Mouse (Mus musculus): ENCODE results near the gene Lypd1. TPM values are rescaled to one million over a fixed set of nuclear protein-coding genes. Genes with fewer than 3 reads are reported as not detected.

Gene Lypd1
- total RNA-seq (2014; rRNA removed) (94.9 and 102 TPM in 2 replicates), polyA plus RNA-seq (2015; fragmentation: Nextera tagmentation; extraction: Ambion mirVana) (90.6 and 90.7 TPM in 2 replicates)

- ATAC-seq, result peak; percentile 54
- Histone ChIP-seq H3K9ac (replicated peaks; ENCODE audit: low read length) (peak within 1 kb of the TSS; percentile 56), H3K9me3 (ENCODE audit: low read length) (no peaks in the 10 kb centered on the region), H3K27me3 (ENCODE audit: insufficient read depth, low read length) (no peaks in the 10 kb centered on the region; the same call in 1 of the 2 replicates), H3K27ac (peak within 1 kb of the TSS; percentile 64; the same call in 1 of the 2 replicates), H3K4me3 (ENCODE audit: low read length) (peak within 1 kb of the TSS; percentile 59), H3K36me3 (ENCODE audit: insufficient read depth, low read length) (no peaks in the 10 kb centered on the region), H3K4me1 (ENCODE audit: insufficient read depth, low read length) (0 out of 2 replicates have a peak, but pooled peaks cover 5% of the 10 kb centered on the region), H3K4me2 (ENCODE audit: low read depth, low read length) (peak within 1 kb of the TSS; percentile 99)
- WGBS, result 6% methylated on average over 30 of the region's 30 CpGs
- peak; percentile 8 for DNase-seq (ENCODE audit: low spot score)
- no peak for TF ChIP-seq CTCF (IDR thresholded peaks at IDR 0.05; ENCODE audit: low read depth)
Measured at GRCm38 (mm10) chr1:125912601-125913600, at the start of gene Lypd1. TSS of gene Lypd1 (minus strand) at chr1:125913101.

- Histone ChIP-seq H3K4me2 (ENCODE audit: low read depth, low read length) (no peak overlapping the region), H3K4me1 (ENCODE audit: insufficient read depth, low read length) (no peaks in the 10 kb centered on the region), H3K36me3 (ENCODE audit: insufficient read depth, low read length) (no peaks in the 10 kb centered on the region), H3K4me3 (ENCODE audit: low read length) (no peak overlapping the region), H3K9ac (replicated peaks; ENCODE audit: low read length) (no peak overlapping the region), H3K27ac (no peak overlapping the region), H3K27me3 (ENCODE audit: insufficient read depth, low read length) (no peaks in the 10 kb centered on the region), H3K9me3 (ENCODE audit: low read length) (no peaks in the 10 kb centered on the region)
- DNase-seq (ENCODE audit: low spot score) (no peak), ATAC-seq (no peak)
- no peak for TF ChIP-seq CTCF (IDR thresholded peaks at IDR 0.05; ENCODE audit: low read depth)
- 90% methylated on average over 3 of the region's 3 CpGs for WGBS
Measured at GRCm38 (mm10) chr1:125951026-125951425, 38.1 kb upstream of the Lypd1 start.

GRCm38 (mm10) chr1:125949076-125949475, 36.2 kb upstream of the Lypd1 start:
- WGBS, result 65% methylated on average over 6 of the region's 6 CpGs
- no peak for TF ChIP-seq CTCF (IDR thresholded peaks at IDR 0.05; ENCODE audit: low read depth)
- Histone ChIP-seq H3K4me3 (ENCODE audit: low read length) (no peak overlapping the region), H3K4me2 (ENCODE audit: low read depth, low read length) (no peak overlapping the region), H3K27me3 (ENCODE audit: insufficient read depth, low read length) (no peaks in the 10 kb centered on the region), H3K36me3 (ENCODE audit: insufficient read depth, low read length) (no peaks in the 10 kb centered on the region), H3K9me3 (ENCODE audit: low read length) (no peaks in the 10 kb centered on the region), H3K4me1 (ENCODE audit: insufficient read depth, low read length) (no peaks in the 10 kb centered on the region), H3K27ac (no peak overlapping the region), H3K9ac (replicated peaks; ENCODE audit: low read length) (no peak overlapping the region)
- DNase-seq (ENCODE audit: low spot score) (no peak), ATAC-seq (no peak)

- Histone ChIP-seq H3K27me3 (ENCODE audit: insufficient read depth, low read length) (no peaks in the 10 kb centered on the region), H3K9ac (replicated peaks; ENCODE audit: low read length) (no peak overlapping the region), H3K9me3 (ENCODE audit: low read length) (no peaks in the 10 kb centered on the region), H3K36me3 (ENCODE audit: insufficient read depth, low read length) (no peaks in the 10 kb centered on the region), H3K4me1 (ENCODE audit: insufficient read depth, low read length) (no peaks in the 10 kb centered on the region), H3K27ac (no peak overlapping the region), H3K4me3 (ENCODE audit: low read length) (no peak overlapping the region), H3K4me2 (ENCODE audit: low read depth, low read length) (no peak overlapping the region)
- DNase-seq (ENCODE audit: low spot score), result no peak
- TF ChIP-seq CTCF (IDR thresholded peaks at IDR 0.05; ENCODE audit: low read depth), result no peak
- ATAC-seq, result no peak
- WGBS, result 63% methylated on average over 9 of the region's 9 CpGs
Measured at GRCm38 (mm10) chr1:125945136-125945535, 32.2 kb upstream of the Lypd1 start.

DNA sequence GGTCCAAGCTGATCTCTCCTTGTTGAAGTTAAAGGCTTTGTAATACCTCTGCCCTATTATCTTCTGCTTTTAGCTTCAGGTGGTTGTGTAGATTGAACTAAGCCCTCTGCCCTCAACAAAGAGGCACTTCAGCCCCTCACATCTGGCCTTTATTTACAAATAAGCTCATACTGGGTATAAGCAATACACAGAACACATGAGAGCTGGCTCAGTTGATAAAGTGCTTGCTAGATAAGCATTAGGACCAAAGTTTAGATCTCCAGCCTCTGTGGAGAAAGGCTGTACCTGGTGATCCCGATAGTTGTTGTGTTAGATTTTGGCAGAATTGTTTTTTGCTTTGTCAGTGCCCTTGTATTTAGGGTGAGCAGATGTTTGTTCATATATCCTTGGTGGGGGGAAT, 30.4 kb upstream of the Lypd1 start:
- no peaks in the 10 kb centered on the region for H3K27me3 ChIP-seq (ENCODE audit: insufficient read depth, low read length)
- no peaks in the 10 kb centered on the region for H3K36me3 ChIP-seq (ENCODE audit: insufficient read depth, low read length)
- no peaks in the 10 kb centered on the region for H3K4me1 ChIP-seq (ENCODE audit: insufficient read depth, low read length)
- no peak overlapping the region for H3K9ac ChIP-seq (replicated peaks; ENCODE audit: low read length)
- H3K4me3 ChIP-seq (ENCODE audit: low read length), result no peak overlapping the region
- no peak overlapping the region for H3K27ac ChIP-seq
- no peak for DNase-seq (ENCODE audit: low spot score)
- no peak for ATAC-seq
- H3K4me2 ChIP-seq (ENCODE audit: low read depth, low read length), result no peak overlapping the region
- H3K9me3 ChIP-seq (ENCODE audit: low read length), result no peaks in the 10 kb centered on the region
- WGBS, result 97% methylated on average over 1 of the region's 1 CpGs
- TF ChIP-seq CTCF (IDR thresholded peaks at IDR 0.05; ENCODE audit: low read depth), result no peak

DNA sequence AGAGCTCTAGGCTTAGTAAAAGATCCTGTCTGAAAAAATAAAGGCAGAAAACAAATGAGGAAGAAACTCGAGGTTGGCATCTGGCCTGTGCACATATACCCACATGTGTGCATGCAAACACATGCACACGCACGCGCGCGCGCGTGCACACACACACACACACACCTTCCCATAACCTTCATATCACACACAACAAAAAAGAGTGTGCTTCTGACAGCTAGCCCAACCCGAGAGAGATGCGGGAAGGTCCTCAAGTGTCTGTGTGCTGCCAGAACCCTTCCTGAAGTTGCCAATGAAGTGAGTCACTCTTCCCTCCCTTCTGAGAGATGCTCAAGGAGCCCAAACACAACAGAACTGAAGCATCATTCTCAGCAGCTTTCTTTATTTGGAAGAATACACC, 12.6 kb upstream of the Lypd1 start:
- no peak overlapping the region for H3K27ac ChIP-seq
- ATAC-seq, result no peak
- H3K4me2 ChIP-seq (ENCODE audit: low read depth, low read length), result no peak overlapping the region
- no peaks in the 10 kb centered on the region for H3K4me1 ChIP-seq (ENCODE audit: insufficient read depth, low read length)
- 97% methylated on average over 10 of the region's 10 CpGs for WGBS
- H3K9me3 ChIP-seq (ENCODE audit: low read length), result no peaks in the 10 kb centered on the region
- no peak overlapping the region for H3K9ac ChIP-seq (replicated peaks; ENCODE audit: low read length)
- no peak for TF ChIP-seq CTCF (IDR thresholded peaks at IDR 0.05; ENCODE audit: low read depth)
- H3K4me3 ChIP-seq (ENCODE audit: low read length), result no peak overlapping the region
- DNase-seq (ENCODE audit: low spot score), result no peak
- H3K36me3 ChIP-seq (ENCODE audit: insufficient read depth, low read length), result no peaks in the 10 kb centered on the region
- no peaks in the 10 kb centered on the region for H3K27me3 ChIP-seq (ENCODE audit: insufficient read depth, low read length)

- no peak overlapping the region for H3K27ac ChIP-seq
- H3K4me2 ChIP-seq (ENCODE audit: low read depth, low read length), result no peak overlapping the region
- DNase-seq (ENCODE audit: low spot score), result peak; percentile 41
- ATAC-seq, result no peak
- no peaks in the 10 kb centered on the region for H3K27me3 ChIP-seq (ENCODE audit: insufficient read depth, low read length)
- TF ChIP-seq CTCF (IDR thresholded peaks at IDR 0.05; ENCODE audit: low read depth), result peak; percentile 46
- no peaks in the 10 kb centered on the region for H3K36me3 ChIP-seq (ENCODE audit: insufficient read depth, low read length)
- H3K9ac ChIP-seq (replicated peaks; ENCODE audit: low read length), result no peak overlapping the region
- H3K9me3 ChIP-seq (ENCODE audit: low read length), result no peaks in the 10 kb centered on the region
- WGBS, result 49% methylated on average over 2 of the region's 2 CpGs
- H3K4me3 ChIP-seq (ENCODE audit: low read length), result no peak overlapping the region
- H3K4me1 ChIP-seq (ENCODE audit: insufficient read depth, low read length), result no peaks in the 10 kb centered on the region
Measured at GRCm38 (mm10) chr1:125923062-125923461, 10.2 kb upstream of the Lypd1 start.
